Mouse (Mus musculus) testis, adult 2 months (tissue): ENCODE results near the gene Baiap3.

ENCODE experiments used
- CTCF ChIP-seq: fragments of 200-500 bp; IDR thresholded peaks from 2 replicates; pipeline ENCODE4 v1.5.1; 2012; ENCODE audit warnings: low read depth, mild to moderate bottlenecking, inconsistent platforms, low read length, moderate library complexity; ENCODE audit not compliant: control insufficient read depth, insufficient read depth, insufficient replicate concordance
- POLR2A ChIP-seq: fragments of 200-500 bp; IDR thresholded peaks from 2 replicates; pipeline ENCODE4 v1.6.1; 2012; ENCODE audit warnings: low read depth, mild to moderate bottlenecking, inconsistent platforms, low read length, moderate library complexity; ENCODE audit not compliant: control insufficient read depth

DNA sequence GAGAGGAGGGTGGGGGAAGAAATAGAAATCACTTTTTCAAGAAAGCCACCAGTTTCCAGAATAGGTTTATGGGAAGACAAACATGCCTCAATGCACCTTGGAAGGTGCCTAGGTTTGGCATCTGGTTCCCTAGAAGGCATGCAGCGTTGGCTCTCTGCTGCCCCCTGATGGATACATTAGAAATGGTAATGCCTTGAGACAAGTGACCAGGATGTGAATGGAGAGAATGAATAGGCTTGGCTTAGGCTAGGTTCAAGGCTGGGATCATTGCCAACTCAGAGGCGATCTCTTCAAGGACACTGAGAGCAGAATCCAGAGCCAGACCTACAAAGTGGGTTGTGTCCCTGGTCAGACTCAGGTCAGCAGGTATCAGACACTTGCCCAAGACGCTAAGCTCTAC lies 28.9 kb upstream of the Baiap3 start:
- no peak for TF ChIP-seq POLR2A
- TF ChIP-seq CTCF, result peak; percentile 80; the same call in 1 of the 2 replicates
